Mouse (Mus musculus): ENCODE data around the gene Gsc2.

DNA sequence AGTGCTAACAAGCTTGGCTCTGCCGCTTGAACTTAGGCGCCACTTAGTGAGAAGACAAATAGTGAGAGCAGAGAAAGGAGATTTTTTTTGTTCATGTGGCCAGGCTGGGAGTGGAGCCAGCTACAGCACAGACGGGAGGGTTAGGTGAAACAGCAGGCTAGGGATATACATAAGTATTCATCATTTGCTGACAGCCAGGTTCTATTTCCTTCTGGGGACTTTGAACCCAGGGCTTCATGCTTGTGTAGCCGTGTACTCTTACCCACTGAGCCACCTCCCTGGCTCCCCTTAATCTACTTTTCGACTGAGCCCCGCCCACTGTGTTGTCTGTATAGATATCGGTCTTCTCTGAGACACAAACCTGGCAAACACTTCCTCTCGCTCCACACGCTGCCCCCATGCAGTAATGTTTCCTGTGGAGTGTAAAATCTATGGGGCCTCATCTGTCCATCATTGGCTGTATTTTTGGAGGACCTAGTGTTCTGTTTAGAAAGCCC, 24.4 kb upstream of the Gsc2 start:
- no peak for TF ChIP-seq POLR2A (IDR thresholded peaks at IDR 0.05; ENCODE audit: low read depth, low read length)
- TF ChIP-seq ZKSCAN1 (IDR thresholded peaks at IDR 0.05; ENCODE audit: borderline replicate concordance, low read depth, low read length): no peak
- no peak for TF ChIP-seq MAX (IDR thresholded peaks at IDR 0.05; ENCODE audit: low read length)
- TF ChIP-seq ETS1 (conservative IDR thresholded peaks at IDR 0.05; ENCODE audit: low read depth, low read length): no peak
- TF ChIP-seq E2F4 (IDR thresholded peaks at IDR 0.05; ENCODE audit: insufficient replicate concordance, low read depth, low read length): no peak
- TF ChIP-seq EP300 (IDR thresholded peaks at IDR 0.05; ENCODE audit: low read length): no peak
- no peak for TF ChIP-seq UBTF (IDR thresholded peaks at IDR 0.05; ENCODE audit: low read depth, low read length)
- no peak for TF ChIP-seq CTCF (conservative IDR thresholded peaks at IDR 0.05 in 1 of 2, IDR thresholded peaks at IDR 0.05 in 1 of 2; ENCODE audit: low read depth in 2 of 2, low read length in 2 of 2)
- TF ChIP-seq USF2 (conservative IDR thresholded peaks at IDR 0.05; ENCODE audit: low read depth, low read length): no peak
- no peak for TF ChIP-seq USF1 (IDR thresholded peaks at IDR 0.05; ENCODE audit: low read depth, low read length)
- no peak for TF ChIP-seq MXI1 (IDR thresholded peaks at IDR 0.05; ENCODE audit: low read depth, low read length)
- TF ChIP-seq ZNF384 (IDR thresholded peaks at IDR 0.05; ENCODE audit: low read depth, low read length): no peak
